Mouse (Mus musculus) regulatory T cell (primary cell): ENCODE data around the gene Hsh2d.

Source experiments
- in situ Hi-C: fragments of 300-600 bp; cut with MboI, MseI; formaldehyde crosslinking; loops from one replicate; pipeline ENCODE4 v1.15.1; 2025; ENCODE audit warnings: high pct_unique_total_duplicates

The Hsh2d gene

GRCm38 (mm10) chr8:72189417-72190214 lies at the start of gene Hsh2d:
Gene Hsh2d, plus strand, starts transcription at chr8:72189638.
- in situ Hi-C loops = no loop called here

DNA sequence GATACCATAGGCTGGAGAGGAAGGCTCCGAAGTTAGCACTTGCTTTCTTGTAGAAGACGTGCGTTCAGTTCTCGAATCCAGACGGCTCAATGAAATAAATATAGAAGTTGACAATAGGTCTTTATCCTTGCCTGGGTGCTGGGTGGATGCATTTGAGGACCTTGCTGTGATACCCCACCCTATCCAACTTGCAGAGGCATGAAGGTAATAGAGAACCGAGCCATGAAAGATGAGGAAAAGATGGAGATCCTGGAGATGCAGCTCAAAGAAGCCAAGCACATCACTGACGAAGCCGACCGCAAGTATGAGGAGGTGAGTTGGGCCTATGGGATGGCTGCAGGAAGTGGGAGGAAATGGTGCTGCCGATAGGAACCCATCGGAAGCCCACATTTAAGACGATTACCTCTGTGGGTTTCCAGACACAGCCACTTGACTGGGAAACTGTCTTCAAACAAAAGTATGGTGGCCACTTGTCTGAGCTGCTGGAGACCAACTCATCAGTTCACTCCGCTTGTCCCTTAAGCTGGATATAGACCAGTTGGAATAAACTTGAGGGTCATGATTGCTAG lies 46.1 kb upstream of the Hsh2d start:
- in situ Hi-C loops = loop anchor here (25.0 kb wide), 1 partner anchor 656 kb away; the partner anchor contains the start of genes Ano8 and Gtpbp3

GRCm38 (mm10) chr8:72144345-72144975 lies 45.0 kb upstream of the Hsh2d start:
- in situ Hi-C loops = loop anchor here (25.0 kb wide), 1 partner anchor 657 kb away; the partner anchor contains the start of genes Ano8 and Gtpbp3

GRCm38 (mm10) chr8:72145511-72145910 lies 43.9 kb upstream of the Hsh2d start:
- in situ Hi-C loops = loop anchor here (25.0 kb wide), 1 partner anchor 658 kb away; the partner anchor contains the start of genes Ano8 and Gtpbp3

DNA sequence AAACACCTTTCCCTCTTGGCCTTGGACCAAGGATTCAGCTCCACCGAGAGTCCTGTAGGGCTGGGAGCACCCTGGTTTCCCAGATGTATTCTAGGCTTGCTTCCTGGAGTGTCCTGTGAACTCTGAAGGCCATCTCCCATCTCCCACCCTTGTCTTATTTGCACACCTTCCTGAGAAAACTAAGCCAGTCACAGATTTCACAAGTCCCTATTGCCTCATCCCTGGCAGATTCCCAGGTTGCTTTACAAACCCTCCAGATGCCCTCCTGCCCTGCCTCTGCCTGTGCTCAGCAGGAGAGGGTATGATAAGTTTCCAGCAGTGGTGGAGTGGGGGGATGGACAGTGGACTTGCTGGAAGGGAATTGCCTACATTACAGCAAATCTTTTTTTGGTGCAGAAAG lies 43.4 kb upstream of the Hsh2d start:
- in situ Hi-C loops = loop anchor here (25.0 kb wide), 1 partner anchor 659 kb away; the partner anchor contains the start of genes Ano8 and Gtpbp3

DNA sequence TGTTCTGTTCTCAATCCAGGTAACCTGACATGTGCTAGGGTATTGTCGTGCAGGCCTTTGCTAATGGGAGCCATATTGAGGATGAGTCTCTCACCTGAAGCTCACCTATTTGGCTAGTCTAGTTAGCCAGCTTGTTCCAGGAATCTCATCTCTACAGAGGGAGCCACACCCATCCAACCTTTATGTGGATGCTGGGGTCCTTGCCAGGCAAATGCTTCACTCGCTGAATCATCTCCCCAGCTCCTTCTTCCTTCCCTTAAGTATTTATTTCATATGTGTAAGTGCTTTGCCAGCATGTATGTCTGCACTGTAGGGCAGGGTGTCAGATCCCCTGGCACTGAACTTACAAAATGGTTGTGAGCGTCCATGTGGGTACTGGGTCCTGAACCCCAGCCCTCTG lies 42.9 kb upstream of the Hsh2d start:
- in situ Hi-C loops = loop anchor here (25.0 kb wide), 1 partner anchor 659 kb away; the partner anchor contains the start of genes Ano8 and Gtpbp3

DNA sequence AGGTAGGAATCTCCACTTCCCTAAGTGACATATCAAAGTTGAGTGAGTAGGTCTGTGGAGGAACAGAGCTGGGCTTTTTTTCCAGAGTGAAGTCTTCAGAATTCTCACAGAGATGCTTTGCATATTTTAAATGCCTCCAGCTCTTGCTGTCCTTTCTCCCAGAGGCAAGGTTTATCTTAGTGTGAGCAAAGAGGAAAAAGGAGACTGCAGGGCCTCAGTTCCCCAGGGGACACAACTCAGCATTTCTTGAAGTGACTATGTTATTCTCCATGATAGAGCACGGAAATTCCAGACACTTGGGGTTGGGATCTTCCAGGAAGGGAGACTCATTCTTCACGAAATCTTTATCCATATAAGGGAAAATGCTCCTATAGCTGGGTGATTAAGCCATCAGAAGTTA lies 42.2 kb upstream of the Hsh2d start:
- in situ Hi-C loops = loop anchor here (25.0 kb wide), 1 partner anchor 660 kb away; the partner anchor contains the start of genes Ano8 and Gtpbp3

DNA sequence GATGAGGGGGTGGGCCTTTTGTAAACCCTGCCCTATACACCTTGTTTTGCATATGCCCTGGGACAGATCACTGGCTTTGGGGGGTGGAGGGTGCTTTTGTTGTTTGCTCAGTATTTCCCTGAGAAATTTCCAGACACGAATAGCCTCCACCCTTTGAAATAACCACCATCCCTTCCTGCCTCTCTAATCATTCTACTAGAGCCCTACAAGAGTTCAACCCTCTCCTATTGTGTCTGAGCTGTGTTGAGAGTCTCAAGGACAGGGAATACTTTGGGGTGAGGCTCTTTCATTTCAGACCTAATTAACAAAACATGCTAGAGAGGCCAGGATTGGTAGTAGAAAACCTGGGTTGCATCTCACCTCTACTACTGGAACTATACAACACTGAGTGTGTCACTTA lies 40.4 kb upstream of the Hsh2d start:
- in situ Hi-C loops = loop anchor here (25.0 kb wide), 1 partner anchor 662 kb away; the partner anchor contains the start of genes Ano8 and Gtpbp3

DNA sequence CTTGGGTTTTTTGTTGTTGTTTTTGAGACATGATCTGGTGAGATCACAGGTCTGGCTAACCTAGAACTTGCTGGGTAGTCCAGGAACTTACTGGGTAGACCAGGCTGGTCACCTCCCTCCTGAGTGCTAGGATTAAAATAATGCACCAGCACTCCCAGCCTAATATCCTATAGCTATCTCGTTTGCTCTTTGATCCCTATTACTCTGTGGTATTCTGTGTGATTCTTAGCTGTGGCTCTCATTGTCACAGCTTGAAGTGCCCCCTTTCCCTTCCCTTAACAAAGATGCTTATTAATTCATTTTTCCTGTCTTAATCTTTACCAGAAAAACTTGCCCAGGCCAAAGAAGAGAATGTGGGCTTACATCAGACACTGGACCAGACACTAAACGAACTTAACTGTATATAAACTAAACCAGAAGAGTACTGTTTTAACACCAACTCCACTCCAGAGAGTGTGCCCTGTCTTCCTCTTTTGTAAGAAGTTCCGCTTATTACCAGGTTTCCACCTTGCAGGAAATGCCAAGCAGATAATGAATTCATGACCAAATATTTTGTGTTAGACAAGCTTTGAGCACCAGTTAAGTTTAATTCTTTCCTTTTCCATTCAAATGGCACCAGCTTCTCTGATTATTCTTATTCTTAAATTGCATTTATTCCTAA lies 37.9 kb upstream of the Hsh2d start:
- in situ Hi-C loops = no loop called here

DNA sequence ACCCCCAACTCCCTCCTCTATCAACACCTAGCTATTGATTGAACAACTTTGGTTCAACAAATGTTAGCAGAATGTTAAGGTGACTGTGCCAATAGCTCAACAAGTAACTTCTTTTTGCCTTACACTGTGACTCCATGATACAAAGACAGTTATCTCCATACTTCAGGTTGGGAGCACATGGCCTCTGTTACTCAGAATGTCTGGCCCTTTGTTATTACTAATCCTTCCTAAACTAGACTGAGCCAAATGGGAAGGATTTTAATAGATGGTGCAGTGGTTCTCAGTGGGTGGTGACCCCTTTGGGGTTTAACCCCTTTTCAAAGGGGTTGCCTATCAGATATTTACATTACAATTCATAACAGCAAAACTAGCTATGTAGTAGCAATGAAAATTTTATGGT lies 36.1 kb upstream of the Hsh2d start:
- in situ Hi-C loops = no loop called here

- in situ Hi-C loops = no loop called here
These were observed 31.3 kb upstream of the Hsh2d start for GRCm38 (mm10) chr8:72158096-72158495.

DNA sequence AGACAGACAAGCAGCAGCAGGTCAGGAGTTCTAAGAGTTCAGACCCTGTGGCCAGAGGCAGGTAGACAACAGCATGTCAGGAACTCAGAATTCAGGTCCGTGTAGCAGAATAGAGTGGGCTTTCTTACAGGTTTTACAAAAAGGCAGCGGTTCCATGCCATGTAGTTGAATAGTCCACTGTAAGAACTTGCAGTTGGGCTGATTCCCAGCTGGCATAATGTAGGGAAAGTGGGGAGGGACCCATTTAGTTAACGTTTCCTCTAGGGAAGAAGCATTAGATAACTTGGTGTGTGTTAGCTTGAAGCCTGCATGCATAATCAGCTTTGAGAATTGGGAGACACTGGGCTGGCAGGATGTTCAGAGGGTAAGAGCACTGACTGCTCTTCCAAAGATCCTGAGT lies 30.7 kb upstream of the Hsh2d start:
- in situ Hi-C loops = no loop called here

GRCm38 (mm10) chr8:72160007-72160406 lies 29.4 kb upstream of the Hsh2d start:
- in situ Hi-C loops = no loop called here

DNA sequence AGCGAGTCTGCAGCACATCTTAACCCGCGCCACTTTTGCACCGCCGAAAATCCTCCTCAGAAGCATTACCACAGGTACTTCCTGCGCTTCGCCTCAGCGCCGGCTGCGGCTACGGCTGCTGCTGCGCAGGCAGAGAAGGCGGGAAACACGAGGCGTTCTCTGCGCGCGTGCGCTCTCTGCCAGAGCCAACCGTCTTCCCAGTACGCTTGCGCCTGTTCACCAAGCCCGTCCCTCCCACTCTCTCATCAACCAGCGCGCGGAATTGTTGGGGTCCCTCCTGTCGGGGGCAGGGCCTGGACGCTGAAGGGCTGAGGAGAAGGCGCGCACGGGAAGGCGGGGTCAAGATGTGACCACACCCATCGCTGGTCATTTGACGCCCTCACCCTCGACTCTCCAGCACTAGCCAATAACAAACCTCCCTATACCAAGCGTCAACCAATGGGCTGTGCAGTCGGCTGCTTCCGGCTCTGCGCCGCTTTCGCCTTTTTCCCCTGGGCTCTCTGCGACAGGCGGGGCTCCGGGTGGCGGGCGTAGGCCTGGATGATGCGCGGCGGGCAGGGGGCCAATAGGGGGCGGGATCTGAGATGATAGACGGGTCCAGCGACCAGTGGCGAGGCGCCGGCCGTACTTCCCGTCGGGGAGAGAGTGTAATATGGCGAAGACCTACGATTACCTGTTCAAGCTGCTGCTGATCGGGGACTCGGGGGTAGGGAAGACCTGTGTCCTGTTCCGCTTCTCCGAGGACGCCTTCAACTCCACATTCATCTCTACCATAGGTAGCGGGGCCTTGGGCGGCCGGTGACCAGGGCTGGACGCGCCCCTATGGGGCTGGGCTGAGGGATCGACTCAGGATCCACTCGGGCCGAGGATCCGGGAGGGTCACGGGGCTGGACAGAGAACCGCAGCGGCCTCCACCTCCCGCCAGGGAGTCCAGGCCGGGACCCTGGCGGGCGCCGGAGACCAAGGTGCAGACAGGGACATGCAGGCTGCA lies 28.4 kb upstream of the Hsh2d start, which contains the start of gene Rab8a:
Rab8a (plus strand) TSS at position 494 of the 991 bp plus-strand sequence.
- in situ Hi-C loops = no loop called here

- in situ Hi-C loops = no loop called here
These were observed 26.6 kb upstream of the Hsh2d start for GRCm38 (mm10) chr8:72162821-72163220.

GRCm38 (mm10) chr8:72169098-72169668 lies 20.3 kb upstream of the Hsh2d start:
- in situ Hi-C loops = no loop called here

- in situ Hi-C loops = no loop called here
These were observed 19.7 kb upstream of the Hsh2d start for GRCm38 (mm10) chr8:72169681-72170249.

GRCm38 (mm10) chr8:72177346-72177925 lies 12.0 kb upstream of the Hsh2d start:
- in situ Hi-C loops = loop anchor here (5.0 kb wide), 2 partner anchors 40 to 190 kb away; partner anchors contain the start of gene Fam32a

GRCm38 (mm10) chr8:72183554-72184202 lies 5.8 kb upstream of the Hsh2d start:
- in situ Hi-C loops = no loop called here
